Mouse (Mus musculus): ENCODE results near the gene Fam71d.

GRCm38 (mm10) chr12:78746226-78746625 is 54.9 kb downstream of the Fam71d start:
- TF ChIP-seq CTCF (IDR thresholded peaks at IDR 0.05; ENCODE audit: extremely low read depth, insufficient read depth, low read length) (no peak), POLR2A (IDR thresholded peaks at IDR 0.05; ENCODE audit: extremely low read depth, insufficient read depth, low read length) (no peak)

All from cortical plate, adult 2 months (tissue).